Mouse (Mus musculus) testis, adult 2 months (tissue): ENCODE data around the gene Tspan5. TPM values are rescaled to one million over a fixed set of nuclear protein-coding genes. Genes with fewer than 3 reads are reported as not detected.

Source experiments
- H3K27ac ChIP-seq: fragments of 200-500 bp; 2 replicates; pipeline ENCODE4 v1.5.1; 2012; ENCODE audit warnings: low read depth, low read length; ENCODE audit not compliant: control insufficient read depth, insufficient read depth
- H3K27me3 ChIP-seq: fragments of 200-500 bp; 2 replicates; pipeline ENCODE4 v1.6.1; 2012; ENCODE audit warnings: mild to moderate bottlenecking, low read length, moderate library complexity; ENCODE audit not compliant: control insufficient read depth, insufficient read depth
- H3K36me3 ChIP-seq: fragments of 200-500 bp; 2 replicates; pipeline ENCODE4 v1.6.1; 2012; ENCODE audit warnings: mild to moderate bottlenecking, low read length; ENCODE audit not compliant: control insufficient read depth, insufficient read depth
- H3K4me1 ChIP-seq: fragments of 200-500 bp; 2 replicates; pipeline ENCODE4 v1.6.1; 2012; ENCODE audit warnings: low read length; ENCODE audit not compliant: control insufficient read depth, insufficient read depth
- H3K4me3 ChIP-seq: fragments of 200-500 bp; 2 replicates; pipeline ENCODE4 v1.5.1; 2012; ENCODE audit warnings: low read depth, mild to moderate bottlenecking, low read length, moderate library complexity, mixed read lengths; ENCODE audit not compliant: control insufficient read depth
- CTCF ChIP-seq: fragments of 200-500 bp; IDR thresholded peaks from 2 replicates; pipeline ENCODE4 v1.5.1; 2012; ENCODE audit warnings: low read depth, mild to moderate bottlenecking, inconsistent platforms, low read length, moderate library complexity; ENCODE audit not compliant: control insufficient read depth, insufficient read depth, insufficient replicate concordance
- POLR2A ChIP-seq: fragments of 200-500 bp; IDR thresholded peaks from 2 replicates; pipeline ENCODE4 v1.6.1; 2012; ENCODE audit warnings: low read depth, mild to moderate bottlenecking, inconsistent platforms, low read length, moderate library complexity; ENCODE audit not compliant: control insufficient read depth
- polyA plus RNA-seq: library from polyadenylated mRNA; depleted of rRNA; stranded (reverse); fragments of >200 nt; gene quantifications from 2 replicates; pipeline ENCODE4 v1.2.3, GENCODE M21; 2012

The Tspan5 gene
- polyA plus RNA-seq, 1 experiment, result 27.9 TPM

- no peak for TF ChIP-seq POLR2A
- no peak for TF ChIP-seq CTCF
- H3K4me1 ChIP-seq, result peaks cover 18% of the 10 kb centered on the region
- no peaks in the 10 kb centered on the region for H3K27me3 ChIP-seq
- no peak overlapping the region for H3K27ac ChIP-seq
- no peaks in the 10 kb centered on the region for H3K36me3 ChIP-seq
- no peak overlapping the region for H3K4me3 ChIP-seq
These were observed 117.2 kb downstream of the Tspan5 start for GRCm38 (mm10) chr3:138859166-138859565.

- Histone ChIP-seq H3K27ac (0 out of 2 replicates have a peak overlapping the region, but pooled peaks have one; percentile 60), H3K27me3 (no peaks in the 10 kb centered on the region), H3K4me1 (peaks cover 18% of the 10 kb centered on the region), H3K36me3 (no peaks in the 10 kb centered on the region), H3K4me3 (peak overlapping the region; percentile 66)
- TF ChIP-seq POLR2A (no peak), CTCF (no peak)
These were observed 117.7 kb downstream of the Tspan5 start for GRCm38 (mm10) chr3:138859666-138860065.

GRCm38 (mm10) chr3:138860257-138860760, 118.3 kb downstream of the Tspan5 start:
- Histone ChIP-seq H3K4me3 (peak overlapping the region; percentile 66), H3K27ac (peak overlapping the region; percentile 60), H3K27me3 (no peaks in the 10 kb centered on the region), H3K4me1 (peaks cover 18% of the 10 kb centered on the region), H3K36me3 (no peaks in the 10 kb centered on the region)
- TF ChIP-seq CTCF (no peak), POLR2A (peak; percentile 74)

DNA sequence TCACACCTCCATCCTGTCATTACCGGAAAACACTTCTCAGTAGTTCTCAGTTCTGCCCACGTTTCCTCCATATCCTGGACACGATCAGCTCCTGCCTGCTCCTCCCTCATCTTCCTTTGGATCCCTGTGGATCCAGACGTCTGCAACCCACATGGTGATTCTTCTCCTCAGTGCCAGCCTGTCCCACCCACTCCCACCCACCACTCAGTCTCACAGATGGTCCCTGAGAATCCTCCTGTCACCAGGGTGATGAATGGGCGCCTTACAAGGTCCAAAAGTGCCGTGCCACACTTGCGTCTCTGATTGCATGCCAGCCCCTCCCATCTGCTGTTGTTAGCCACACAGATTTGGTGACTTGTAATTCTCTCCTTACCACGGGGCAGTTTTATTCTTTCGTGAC, 119.0 kb downstream of the Tspan5 start:
- H3K27me3 ChIP-seq, result no peaks in the 10 kb centered on the region
- H3K4me3 ChIP-seq, result peak overlapping the region; percentile 69
- H3K4me1 ChIP-seq, result peaks cover 18% of the 10 kb centered on the region
- H3K27ac ChIP-seq, result no peak overlapping the region
- H3K36me3 ChIP-seq, result no peaks in the 10 kb centered on the region
- TF ChIP-seq CTCF (no peak), POLR2A (no peak)

DNA sequence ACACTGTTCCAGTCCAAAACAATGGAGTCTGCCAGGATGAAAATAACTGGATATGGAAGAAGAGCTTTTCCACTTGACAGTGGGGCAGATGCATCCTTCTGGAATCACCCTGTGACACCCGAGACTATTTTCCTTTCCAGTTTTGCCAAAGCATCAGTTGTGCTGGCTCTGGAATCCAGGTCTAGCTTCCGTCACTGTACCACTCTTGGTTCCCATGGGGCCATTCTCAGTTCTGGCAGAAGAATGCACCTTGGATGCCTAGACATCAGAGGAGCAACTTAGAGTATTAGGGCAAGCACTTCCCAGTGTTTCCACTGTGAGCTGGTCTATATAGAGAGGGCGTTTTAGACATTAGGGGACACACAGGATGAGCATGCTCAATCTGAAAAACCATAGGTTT, 119.6 kb downstream of the Tspan5 start:
- Histone ChIP-seq H3K4me3 (no peak overlapping the region), H3K36me3 (no peaks in the 10 kb centered on the region), H3K4me1 (peaks cover 18% of the 10 kb centered on the region), H3K27ac (no peak overlapping the region), H3K27me3 (no peaks in the 10 kb centered on the region)
- TF ChIP-seq CTCF (no peak), POLR2A (no peak)

DNA sequence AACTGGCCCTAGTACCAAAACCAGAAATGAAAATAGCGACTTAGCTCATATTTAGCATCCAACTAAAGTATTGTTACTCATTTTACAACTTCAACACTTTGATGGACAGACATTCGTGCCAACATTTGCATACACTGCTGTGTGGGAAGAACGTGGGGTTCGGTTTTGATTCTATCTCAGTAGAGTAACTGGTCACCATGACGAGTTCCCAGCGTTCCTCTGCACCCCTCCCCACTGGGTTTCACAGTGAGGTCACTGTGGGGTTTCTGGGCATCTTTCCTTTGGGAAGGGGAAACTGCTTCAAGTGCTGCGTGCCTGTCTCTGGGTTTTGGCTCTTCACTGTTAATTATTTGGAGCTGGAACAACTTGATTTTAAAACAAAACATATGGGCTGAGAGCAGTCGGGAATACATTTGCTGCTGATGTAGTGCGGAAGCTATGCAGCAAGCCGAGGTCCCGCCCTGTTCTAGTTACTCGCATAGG, 122.2 kb downstream of the Tspan5 start:
- Histone ChIP-seq H3K4me1 (peaks cover 16% of the 10 kb centered on the region), H3K27ac (no peak overlapping the region), H3K4me3 (no peak overlapping the region), H3K36me3 (no peaks in the 10 kb centered on the region), H3K27me3 (no peaks in the 10 kb centered on the region)
- TF ChIP-seq POLR2A (no peak), CTCF (no peak)

DNA sequence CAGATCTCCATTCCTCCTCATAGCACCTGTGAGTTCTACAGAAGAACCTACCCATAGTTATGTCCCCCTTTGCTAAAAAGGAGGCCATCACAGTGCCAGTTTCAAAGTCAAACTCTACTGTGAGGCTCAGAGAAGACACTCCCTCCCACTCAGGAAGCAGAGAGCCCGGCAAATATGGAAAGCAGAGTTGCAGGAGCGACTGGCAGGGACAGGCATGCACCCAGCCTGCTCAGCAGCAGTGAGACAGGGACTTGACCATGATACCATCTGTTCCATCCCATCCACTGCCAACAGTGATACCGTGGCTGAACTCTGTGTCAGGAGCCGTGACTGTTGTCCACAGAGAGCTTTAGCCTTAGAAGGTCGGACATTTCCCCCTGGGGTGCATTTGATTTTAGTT, 123.3 kb downstream of the Tspan5 start:
- H3K36me3 ChIP-seq, result no peaks in the 10 kb centered on the region
- peaks cover 9% of the 10 kb centered on the region for H3K4me1 ChIP-seq
- TF ChIP-seq CTCF (no peak), POLR2A (no peak)
- H3K4me3 ChIP-seq, result no peak overlapping the region
- H3K27ac ChIP-seq, result no peak overlapping the region
- no peaks in the 10 kb centered on the region for H3K27me3 ChIP-seq

GRCm38 (mm10) chr3:138867149-138867848, 125.3 kb downstream of the Tspan5 start:
- H3K36me3 ChIP-seq, result no peaks in the 10 kb centered on the region
- H3K4me3 ChIP-seq, result no peak overlapping the region
- no peak overlapping the region for H3K27ac ChIP-seq
- no peaks in the 10 kb centered on the region for H3K27me3 ChIP-seq
- TF ChIP-seq POLR2A (no peak), CTCF (no peak)
- no peaks in the 10 kb centered on the region for H3K4me1 ChIP-seq
